Mouse (Mus musculus) heart, postnatal 14 days (tissue): ENCODE results near the gene Zbtb7b. TPM values are rescaled to one million over a fixed set of nuclear protein-coding genes. Genes with fewer than 3 reads are reported as not detected.

Source experiments
- DNase-seq, 2 experiments: peaks; one replicate each; pipeline ENCODE4 v3.0.0; 2021 to 2022
- intact Hi-C: fragments of 180-260 bp; cut with DNase I; formaldehyde crosslinking; loops from one replicate; pipeline ENCODE4 v1.15.1; 2025
- total RNA-seq, 2 experiments: library from RNA; stranded (reverse); gene quantifications; 2 replicates each; pipeline ENCODE4 v1.2.3; 2021

Zbtb7b gene
- total RNA-seq, 2 experiments from 2014 or later = 18.4 to 27.3 TPM

- intact Hi-C loops = no loop called here
- DNase-seq = peak; percentile 71 to 74
Measured at GRCm38 (mm10) chr3:89391663-89392511, 2.7 kb downstream of the Zbtb7b start.

- peak; percentile 47 to 54 for DNase-seq
- intact Hi-C loops = no loop called here
Measured at GRCm38 (mm10) chr3:89390699-89391662, 3.6 kb downstream of the Zbtb7b start.

- intact Hi-C loops = no loop called here
- peak; percentile 45 to 61 for DNase-seq
Measured at GRCm38 (mm10) chr3:89390111-89390515, 4.5 kb downstream of the Zbtb7b start.

- intact Hi-C loops = no loop called here
- peak in 1 of 2 experiments; percentile 53 for DNase-seq
Measured at GRCm38 (mm10) chr3:89388901-89389740, 5.5 kb downstream of the Zbtb7b start.

GRCm38 (mm10) chr3:89388134-89388881 is 6.3 kb downstream of the Zbtb7b start:
- intact Hi-C loops = no loop called here
- peak; percentile 75 to 86 for DNase-seq

- peak; percentile 43 to 71 for DNase-seq
- intact Hi-C loops = no loop called here
Measured at GRCm38 (mm10) chr3:89387632-89388031, 6.9 kb downstream of the Zbtb7b start.

- peak in 1 of 2 experiments; percentile 32 for DNase-seq
- intact Hi-C loops = no loop called here
Measured at GRCm38 (mm10) chr3:89386438-89387420, 7.8 kb downstream of the Zbtb7b start.

- intact Hi-C loops = no loop called here
- no peak for DNase-seq
Measured at GRCm38 (mm10) chr3:89385451-89385850, 9.1 kb downstream of the Zbtb7b start.

GRCm38 (mm10) chr3:89384331-89385076 is 10.1 kb downstream of the Zbtb7b start:
- no peak for DNase-seq
- intact Hi-C loops = no loop called here

GRCm38 (mm10) chr3:89383651-89384255 is 10.8 kb downstream of the Zbtb7b start:
- intact Hi-C loops = no loop called here
- DNase-seq = no peak

GRCm38 (mm10) chr3:89382950-89383349 is 11.6 kb downstream of the Zbtb7b start:
- no peak for DNase-seq
- intact Hi-C loops = no loop called here

GRCm38 (mm10) chr3:89382033-89382882 is 12.3 kb downstream of the Zbtb7b start:
- intact Hi-C loops = no loop called here
- DNase-seq = no peak

- no peak for DNase-seq
- intact Hi-C loops = no loop called here
Measured at GRCm38 (mm10) chr3:89381233-89381632, 13.3 kb downstream of the Zbtb7b start.

GRCm38 (mm10) chr3:89380711-89381110 is 13.9 kb downstream of the Zbtb7b start:
- no peak for DNase-seq

GRCm38 (mm10) chr3:89380291-89380690 is 14.3 kb downstream of the Zbtb7b start:
- no peak for DNase-seq
- intact Hi-C loops = no loop called here

More at GRCm38 (mm10) chr3:89380711-89381110, 13.9 kb downstream of the Zbtb7b start:
- intact Hi-C loops = no loop called here
